Mouse (Mus musculus) bone marrow, adult 2 months (tissue): ENCODE data around the gene Hist1h4f. TPM values are rescaled to one million over a fixed set of nuclear protein-coding genes. Genes with fewer than 3 reads are reported as not detected.
"Not testable (repeated sequence)": the region's sequence is repeated elsewhere in the genome, so short reads cannot be mapped to it uniquely, and the experiment has no call there.

Experiments
- H3K27ac ChIP-seq: fragments of 200-500 bp; 2 replicates; pipeline ENCODE4 v1.5.1; 2012; ENCODE audit warnings: low read depth, mild to moderate bottlenecking, control low read depth, inconsistent platforms, low read length; ENCODE audit not compliant: control insufficient read depth, poor library complexity, insufficient read depth
- H3K4me1 ChIP-seq: fragments of 200-500 bp; 2 replicates; pipeline ENCODE4 v1.6.1; 2011; ENCODE audit warnings: low read length; ENCODE audit not compliant: control insufficient read depth, insufficient read depth
- H3K4me3 ChIP-seq: fragments of 200-500 bp; replicated peaks from 2 replicates; pipeline ENCODE3; 2011; ENCODE audit warnings: mild to moderate bottlenecking, low read depth, low read length, control low read depth; ENCODE audit not compliant: control insufficient read depth
- CTCF ChIP-seq: fragments of 200-500 bp; IDR thresholded peaks from 2 replicates; pipeline ENCODE4 v1.5.1; 2011; ENCODE audit warnings: low read length, control low read depth; ENCODE audit not compliant: control insufficient read depth, insufficient read depth
- POLR2A ChIP-seq: fragments of 200-500 bp; IDR thresholded peaks from 2 replicates; pipeline ENCODE4 v1.6.1; 2011; ENCODE audit warnings: low read depth, mild to moderate bottlenecking, control low read depth, low read length, borderline replicate concordance; ENCODE audit not compliant: control insufficient read depth
- WGBS: fragments of 180-500 bp; shearing (Covaris S2); methylation state at CpG from one replicate; pipeline ENCODE4 v1.1.7; 2018; 5-methylcytosine and 5-hydroxymethylcytosine counted together
- polyA plus RNA-seq: library from polyadenylated mRNA; stranded (reverse); fragments of >200 nt; gene quantifications from 2 replicates; pipeline ENCODE4 v1.2.4, GENCODE M21; 2011; ENCODE audit warnings: low replicate concordance; ENCODE audit not compliant: missing spikeins, insufficient read depth, insufficient read length

Hist1h4f gene
- polyA plus RNA-seq, 1 experiment, result 284 TPM

DNA sequence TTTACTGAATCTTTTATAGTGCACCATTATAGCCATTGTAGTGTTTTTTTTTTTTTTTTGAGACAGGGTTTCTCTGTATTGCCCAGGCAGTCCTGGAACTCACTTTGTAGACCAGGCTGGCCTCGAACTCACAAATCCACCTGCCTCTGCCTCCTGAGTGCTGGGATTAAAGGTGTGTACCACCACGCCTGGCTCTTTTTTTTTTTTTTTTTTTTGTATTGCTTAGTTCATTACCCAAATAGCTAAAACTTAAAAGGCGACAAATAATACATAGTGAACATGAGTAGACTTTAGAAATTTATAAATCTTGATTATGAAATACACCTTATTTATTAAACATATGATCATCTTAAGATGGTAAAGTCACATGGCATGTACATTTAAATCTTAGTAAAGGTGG is 10.0 kb downstream of the Hist1h4f start:
- no peak overlapping the region for H3K4me3 ChIP-seq
- WGBS, result 76% methylated on average over 3 of the region's 3 CpGs
- H3K27ac ChIP-seq, result no peak overlapping the region
- TF ChIP-seq POLR2A, result no peak
- TF ChIP-seq CTCF, result no peak
- H3K4me1 ChIP-seq, result no peaks in the 10 kb centered on the region

DNA sequence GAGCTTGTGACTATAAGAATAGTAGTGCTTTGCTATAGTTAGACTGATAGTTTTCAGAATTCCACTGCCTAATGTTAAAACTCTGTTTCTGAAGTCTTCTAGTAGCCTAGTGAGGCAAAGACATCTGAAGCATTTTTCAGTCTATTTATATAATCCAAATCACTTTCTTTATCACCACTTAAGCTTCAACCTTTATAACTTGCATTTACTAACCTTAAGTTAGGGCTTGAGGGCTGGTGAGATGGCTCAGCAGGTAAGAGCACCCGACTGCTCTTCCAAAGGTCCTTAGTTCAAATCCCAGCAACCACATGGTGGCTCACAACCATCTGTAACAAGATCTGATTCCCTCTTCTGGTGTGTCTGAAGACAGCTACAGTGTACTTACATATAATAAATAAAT is 11.6 kb downstream of the Hist1h4f start:
- WGBS, result 65% methylated on average over 1 of the region's 1 CpGs
- not testable (repeated sequence) for H3K4me3 ChIP-seq, H3K4me1 ChIP-seq, H3K27ac ChIP-seq

DNA sequence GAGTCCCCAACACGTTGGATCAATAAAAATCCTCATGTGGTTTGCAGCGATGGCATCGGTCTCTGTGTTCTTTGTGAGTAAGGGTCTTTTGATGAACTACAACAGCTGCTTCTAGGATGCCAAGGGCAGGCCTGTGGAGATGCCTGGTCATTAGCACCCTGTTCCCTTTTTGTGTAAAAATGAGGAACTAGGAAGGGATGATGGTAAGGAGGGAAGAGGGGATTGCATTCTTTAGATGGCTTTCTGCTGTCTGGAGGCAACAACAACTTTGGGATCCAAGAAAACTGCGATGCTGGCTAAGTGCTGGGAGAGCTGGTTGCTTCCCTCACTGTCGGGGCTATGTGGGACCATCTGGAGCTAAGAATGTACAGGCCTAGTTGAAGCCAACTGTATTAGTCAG is 13.2 kb downstream of the Hist1h4f start:
- Histone ChIP-seq H3K4me3 (no peak overlapping the region), H3K4me1 (no peaks in the 10 kb centered on the region), H3K27ac (no peak overlapping the region)
- TF ChIP-seq POLR2A (no peak), CTCF (no peak)
- 77% methylated on average over 5 of the region's 5 CpGs for WGBS

DNA sequence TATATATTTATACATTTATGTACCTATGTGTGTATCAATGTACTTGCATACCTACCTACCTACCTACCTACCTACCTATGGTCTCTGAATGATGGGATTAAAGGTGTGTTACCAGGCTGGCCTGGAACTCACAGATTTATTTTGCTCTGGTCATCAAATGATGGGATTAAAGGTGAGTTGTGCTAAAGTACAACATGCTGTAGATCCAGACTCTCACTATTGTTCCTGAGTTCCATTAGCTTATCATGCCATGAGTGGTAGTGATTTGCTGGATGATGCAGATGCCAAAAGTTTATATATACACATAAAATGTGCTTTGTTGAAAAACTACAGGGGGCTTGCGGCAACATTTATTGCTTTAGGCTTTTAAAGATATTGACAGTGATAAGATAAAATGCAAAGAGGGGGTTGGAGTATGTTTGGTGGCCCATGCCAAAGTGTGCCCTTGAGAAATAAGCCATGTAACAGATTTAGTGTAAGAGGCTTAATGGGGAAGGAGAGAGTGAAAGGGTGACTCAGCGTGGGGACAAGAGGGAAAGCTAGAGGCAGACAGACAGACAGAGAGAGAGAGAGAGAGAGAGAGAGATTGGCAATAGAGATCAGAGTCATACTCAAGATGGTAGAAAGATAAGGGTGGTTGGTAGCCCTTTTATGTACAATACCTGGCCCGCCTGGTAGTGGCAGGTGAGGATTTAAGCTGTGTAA is 14.3 kb downstream of the Hist1h4f start:
- Histone ChIP-seq H3K27ac (no peak overlapping the region), H3K4me3 (peak overlapping the region; percentile 29), H3K4me1 (peaks cover 1% of the 10 kb centered on the region; the same call in 1 of the 2 replicates)
- 69% methylated on average over 3 of the region's 3 CpGs for WGBS
- no peak for TF ChIP-seq POLR2A
- no peak for TF ChIP-seq CTCF

DNA sequence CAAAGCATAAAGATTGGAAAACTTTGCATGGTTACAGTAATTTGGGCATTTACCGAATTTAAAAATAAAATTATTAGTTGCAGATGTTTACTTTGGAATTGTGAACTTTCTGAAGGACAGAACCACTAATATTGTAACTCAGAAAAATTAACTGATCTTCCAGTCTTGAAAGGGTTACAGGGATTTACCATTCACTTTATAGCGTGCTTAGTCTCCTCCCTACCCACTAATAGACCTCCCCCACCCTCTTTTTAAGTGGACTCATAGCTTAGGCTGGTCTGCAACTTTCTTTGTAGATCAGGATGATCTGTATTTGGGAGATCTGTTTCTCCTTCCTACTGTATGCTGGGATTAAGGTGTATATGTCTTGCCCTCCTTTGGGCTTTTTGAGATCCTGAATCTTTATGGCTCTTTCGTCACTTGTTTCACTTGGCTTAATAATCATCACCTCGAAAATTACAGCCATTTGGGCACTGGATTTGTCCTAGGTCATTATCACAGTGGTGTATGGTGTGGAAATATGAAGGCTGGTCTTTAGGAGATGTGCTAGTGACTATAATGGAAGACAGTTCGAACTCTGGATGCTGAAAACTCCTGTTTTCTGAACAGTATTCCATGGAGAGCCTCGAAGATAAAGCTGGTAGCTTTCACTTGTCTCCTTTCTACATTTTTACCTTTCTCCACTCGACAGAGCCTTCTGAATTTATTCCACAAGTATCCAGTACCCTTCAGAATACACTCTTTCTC is 15.2 kb downstream of the Hist1h4f start:
- H3K4me3 ChIP-seq, result peak overlapping the region; percentile 68

DNA sequence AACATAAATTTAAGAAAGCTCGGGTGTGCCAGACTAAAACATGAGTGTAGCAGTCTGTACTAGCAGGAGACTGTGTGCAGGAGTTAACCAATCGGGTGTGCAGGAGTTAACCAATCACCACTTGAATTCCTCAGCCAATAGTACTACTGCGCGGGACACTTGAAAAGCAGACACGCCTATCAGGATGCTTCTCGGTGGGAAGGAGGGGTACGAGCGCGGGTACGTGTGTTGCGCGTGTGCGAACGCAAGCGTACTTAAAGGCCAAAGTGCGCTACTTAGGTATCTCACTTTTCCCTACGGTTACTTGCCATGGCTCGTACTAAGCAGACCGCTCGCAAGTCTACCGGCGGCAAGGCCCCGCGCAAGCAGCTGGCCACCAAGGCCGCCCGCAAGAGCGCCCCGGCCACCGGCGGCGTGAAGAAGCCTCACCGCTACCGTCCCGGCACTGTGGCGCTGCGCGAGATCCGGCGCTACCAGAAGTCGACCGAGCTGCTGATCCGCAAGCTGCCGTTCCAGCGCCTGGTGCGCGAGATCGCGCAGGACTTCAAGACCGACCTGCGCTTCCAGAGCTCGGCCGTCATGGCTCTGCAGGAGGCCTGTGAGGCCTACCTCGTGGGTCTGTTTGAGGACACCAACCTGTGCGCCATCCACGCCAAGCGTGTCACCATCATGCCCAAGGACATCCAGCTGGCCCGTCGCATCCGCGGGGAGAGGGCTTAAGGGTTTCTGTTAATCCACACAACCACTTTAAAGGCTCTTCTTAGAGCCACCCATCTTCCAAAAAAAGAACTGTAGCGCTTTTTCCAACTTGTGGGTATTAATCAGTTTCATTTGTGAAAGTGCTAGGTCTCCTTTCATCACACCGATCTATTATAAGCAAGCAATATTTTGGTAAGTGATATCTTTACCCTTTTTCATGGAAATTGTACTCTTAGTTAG is 16.0 kb downstream of the Hist1h4f start, which contains the start of gene Hist1h3g:
Hist1h3g (plus strand) TSS at position 286 of the 939 bp plus-strand sequence.
- H3K4me1 ChIP-seq, result not testable (repeated sequence)
- peak within 1 kb of the TSS; percentile 94 for H3K27ac ChIP-seq
- under 1% methylated on average over 46 of the region's 62 CpGs for WGBS
- H3K4me3 ChIP-seq, result peak within 1 kb of the TSS; percentile 70
- TF ChIP-seq POLR2A, result peak; percentile 98

More for the DNA sequence above, 15.2 kb downstream of the Hist1h4f start:
- 31% methylated on average over 7 of the region's 7 CpGs for WGBS
- H3K4me1 ChIP-seq, result peaks cover 1% of the 10 kb centered on the region; the same call in 1 of the 2 replicates
- TF ChIP-seq CTCF, result no peak
- no peak for TF ChIP-seq POLR2A
- H3K27ac ChIP-seq, result no peak overlapping the region; the same call in 1 of the 2 replicates

DNA sequence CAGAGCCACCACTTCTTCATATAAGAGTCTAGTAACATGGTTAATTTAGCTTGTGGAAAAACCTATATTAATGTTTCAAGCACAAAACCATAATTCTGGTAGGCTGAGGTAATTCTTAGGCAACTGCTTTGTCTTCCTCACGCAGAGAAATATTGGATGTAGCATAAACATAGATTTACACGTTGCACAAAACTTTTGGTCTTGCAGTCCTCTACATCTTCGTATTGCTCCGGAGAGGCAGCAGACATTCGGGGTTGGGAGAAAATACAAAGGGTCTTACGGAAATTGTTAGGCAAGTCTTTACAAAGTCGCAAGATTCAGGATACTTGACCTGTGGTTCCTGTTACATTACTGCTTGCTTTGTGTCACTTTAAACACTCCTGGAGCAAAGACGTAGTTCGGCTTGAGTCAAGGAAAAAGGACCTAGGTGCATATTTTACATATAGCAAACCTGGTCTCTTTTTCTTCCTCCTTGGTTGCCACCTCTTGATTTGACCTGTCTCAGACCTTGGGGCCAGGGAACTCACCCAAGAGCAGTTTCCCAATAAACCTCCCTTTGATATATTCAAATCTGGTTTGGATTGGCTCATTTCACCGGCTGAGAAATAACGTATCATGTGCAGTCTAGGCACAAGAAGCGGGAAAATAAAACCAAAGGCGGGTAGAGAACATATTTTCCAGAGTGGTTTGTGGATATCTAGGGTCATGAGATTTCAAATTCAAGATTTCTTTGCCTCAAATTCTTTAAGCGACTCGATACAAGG is 16.9 kb downstream of the Hist1h4f start:
- WGBS, result under 1% methylated on average over 15 of the region's 15 CpGs
- Histone ChIP-seq H3K4me3 (peak overlapping the region; percentile 61), H3K4me1 (peaks cover 1% of the 10 kb centered on the region; the same call in 1 of the 2 replicates), H3K27ac (peak overlapping the region; percentile 60; the same call in 1 of the 2 replicates)
- TF ChIP-seq CTCF (no peak), POLR2A (0 out of 2 replicates have a peak, but pooled peaks have one; percentile 4)

DNA sequence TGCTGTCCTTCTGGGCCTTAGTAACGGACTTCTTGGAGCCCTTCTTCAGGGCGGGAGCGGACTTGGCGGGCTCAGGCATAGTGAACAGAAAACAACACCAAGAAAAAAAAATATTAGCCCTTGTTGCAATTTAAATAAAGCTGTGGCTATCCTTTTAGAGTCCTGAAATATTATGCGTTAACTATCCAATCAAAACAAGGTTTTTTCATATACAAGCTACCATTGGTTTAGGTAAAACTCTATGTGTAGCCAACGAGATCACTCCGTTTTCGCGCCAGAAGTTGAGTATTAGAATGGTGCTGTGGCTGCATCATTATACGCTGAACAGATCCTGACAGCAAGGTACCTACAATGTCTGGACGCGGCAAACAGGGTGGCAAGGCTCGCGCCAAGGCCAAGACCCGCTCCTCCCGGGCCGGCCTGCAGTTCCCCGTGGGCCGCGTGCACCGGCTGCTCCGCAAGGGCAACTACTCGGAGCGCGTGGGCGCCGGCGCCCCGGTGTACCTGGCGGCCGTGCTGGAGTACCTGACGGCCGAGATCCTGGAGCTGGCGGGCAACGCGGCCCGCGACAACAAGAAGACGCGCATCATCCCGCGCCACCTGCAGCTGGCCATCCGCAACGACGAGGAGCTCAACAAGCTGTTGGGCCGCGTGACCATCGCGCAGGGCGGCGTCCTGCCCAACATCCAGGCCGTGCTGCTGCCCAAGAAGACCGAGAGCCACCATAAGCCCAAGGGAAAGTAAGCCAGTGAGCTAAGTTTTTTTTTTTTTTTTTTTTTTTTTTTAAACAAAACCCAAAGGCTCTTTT is 17.7 kb downstream of the Hist1h4f start, which contains the start of gene Hist1h2af:
Hist1h2af (plus strand) TSS at position 347 of the 808 bp plus-strand sequence.
- under 1% methylated on average over 33 of the region's 53 CpGs for WGBS
- peak within 1 kb of the TSS; percentile 69 for H3K4me3 ChIP-seq
- H3K4me1 ChIP-seq, result not testable (repeated sequence)
- peak; percentile 90; the same call in 1 of the 2 replicates for TF ChIP-seq POLR2A
- H3K27ac ChIP-seq, result peak within 1 kb of the TSS; percentile 92
